Mouse (Mus musculus) testis, adult 2 months (tissue): ENCODE measurements around the gene Frmd5.

ENCODE experiments used
- CTCF ChIP-seq: fragments of 200-500 bp; IDR thresholded peaks from 2 replicates; pipeline ENCODE4 v1.5.1; 2012; ENCODE audit warnings: low read depth, mild to moderate bottlenecking, inconsistent platforms, low read length, moderate library complexity; ENCODE audit not compliant: control insufficient read depth, insufficient read depth, insufficient replicate concordance
- POLR2A ChIP-seq: fragments of 200-500 bp; IDR thresholded peaks from 2 replicates; pipeline ENCODE4 v1.6.1; 2012; ENCODE audit warnings: low read depth, mild to moderate bottlenecking, inconsistent platforms, low read length, moderate library complexity; ENCODE audit not compliant: control insufficient read depth

- TF ChIP-seq CTCF = no peak
- no peak for TF ChIP-seq POLR2A
These were observed 45.5 kb downstream of the Frmd5 start for GRCm38 (mm10) chr2:121761281-121761795.
